Mouse (Mus musculus): Measurements from ENCODE around the gene Zbtb34. TPM values are rescaled to one million over a fixed set of nuclear protein-coding genes. Genes with fewer than 3 reads are reported as not detected.

Gene Zbtb34
- polyA plus RNA-seq (2015; fragmentation: Nextera tagmentation; extraction: Ambion mirVana) = 7.6 TPM in 2 replicates

DNA sequence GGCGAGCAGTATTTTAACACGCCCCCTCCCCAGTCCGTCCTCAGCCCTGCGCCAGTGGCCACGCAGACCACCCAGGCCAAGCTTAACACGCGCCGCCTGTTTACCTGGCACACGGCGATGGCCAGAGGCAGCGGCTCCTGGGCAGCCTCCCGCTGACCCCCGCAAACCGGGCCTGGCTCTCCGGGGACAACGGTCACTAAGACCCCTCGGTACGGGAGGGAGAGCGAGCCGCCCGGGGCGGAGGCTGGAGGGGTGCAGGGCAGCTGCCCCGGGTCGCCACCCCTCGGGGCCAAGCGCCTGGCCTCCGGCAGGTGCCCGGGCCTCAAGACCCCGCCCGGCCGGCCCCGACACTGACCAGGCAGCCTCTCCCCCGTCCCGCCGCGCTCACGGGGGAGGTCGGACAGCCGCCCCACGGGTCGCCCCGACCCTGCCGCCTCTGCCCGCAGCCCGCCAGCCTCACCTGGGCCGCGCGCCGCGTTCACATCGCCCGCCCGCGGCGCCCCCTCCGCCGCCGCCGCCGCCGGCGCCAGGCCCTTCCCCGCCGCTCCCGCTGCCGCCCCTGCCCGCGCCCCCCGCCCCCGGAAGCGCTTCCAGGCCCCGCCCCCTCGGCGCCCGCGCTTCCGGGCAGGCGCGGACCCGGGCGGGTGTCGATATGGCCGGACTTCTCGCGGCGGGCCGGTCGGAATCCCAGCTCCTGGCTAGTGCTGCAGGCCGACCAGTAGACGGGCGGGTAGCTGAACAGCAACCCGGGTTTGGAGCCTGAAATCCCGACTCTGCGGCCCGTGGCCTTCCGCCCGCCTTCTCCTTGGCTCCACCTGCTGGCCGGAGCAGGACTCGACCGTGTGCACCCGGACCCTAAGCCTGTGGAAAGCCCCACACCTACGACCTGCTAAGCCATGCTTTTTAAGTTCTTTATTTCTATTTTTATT lies at the start of gene Zbtb34:
TSS of gene Zbtb34 (minus strand) at position 554 of the 929 bp plus-strand sequence.
- peak; percentile 74 for ATAC-seq
- Histone ChIP-seq H3K27ac (ENCODE audit: low read length) (peak within 1 kb of the TSS; percentile 68), H3K4me2 (ENCODE audit: low read length) (peak within 1 kb of the TSS; percentile 65), H3K9me3 (replicated peaks; ENCODE audit: control insufficient read depth, low read length, poor library complexity, severe bottlenecking) (no peaks in the 10 kb centered on the region), H3K9ac (ENCODE audit: low read depth, low read length) (peak within 1 kb of the TSS; percentile 98), H3K36me3 (ENCODE audit: control insufficient read depth, insufficient read depth, low read length) (no peaks in the 10 kb centered on the region), H3K4me1 (ENCODE audit: control insufficient read depth, insufficient read depth, low read length) (peaks cover 31% of the 10 kb centered on the region), H3K27me3 (ENCODE audit: control insufficient read depth, insufficient read depth, low read depth, low read length) (no peaks in the 10 kb centered on the region), H3K4me3 (ENCODE audit: low read depth, low read length) (peak within 1 kb of the TSS; percentile 98)
- WGBS = 1% methylated on average over 50 of the region's 102 CpGs

DNA sequence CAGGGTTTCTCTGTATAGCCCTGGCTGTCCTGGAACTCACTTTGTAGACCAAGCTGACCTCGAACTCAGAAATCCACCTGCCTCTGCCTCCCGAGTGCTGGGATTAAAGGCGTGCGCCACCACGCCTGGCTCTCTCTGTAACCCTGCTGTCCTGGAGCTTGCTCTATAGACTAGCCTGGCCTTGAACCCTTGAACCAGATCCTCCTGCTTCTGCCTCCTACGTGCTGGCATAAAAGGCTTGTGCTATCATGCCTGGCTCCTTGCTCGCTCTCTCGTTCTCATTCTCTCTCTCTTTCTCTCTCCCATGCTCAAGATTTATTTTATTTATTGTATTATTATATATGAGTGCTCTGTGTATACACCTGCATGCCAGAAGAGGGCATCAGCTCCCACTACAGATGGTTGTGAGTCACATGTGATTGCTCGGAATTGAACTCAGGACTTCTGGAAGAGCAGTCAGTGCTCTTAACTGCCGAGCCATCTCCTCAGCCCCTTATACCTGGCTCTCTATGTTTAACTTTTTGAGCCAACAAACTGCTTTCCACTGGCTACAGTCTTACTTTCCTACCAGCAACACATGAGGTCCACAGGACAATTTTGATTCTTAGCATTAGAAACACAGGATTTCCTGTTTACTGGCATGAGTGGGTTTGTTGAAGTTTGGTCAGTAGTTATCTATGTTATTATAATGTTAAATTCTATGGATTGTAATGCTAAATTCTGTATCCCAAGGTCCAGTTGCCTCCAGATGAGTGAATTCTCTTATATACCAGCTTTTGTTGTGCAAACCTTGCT lies 47.0 kb upstream of the Zbtb34 start:
- Histone ChIP-seq H3K9ac (ENCODE audit: low read depth, low read length) (no peak overlapping the region), H3K4me3 (ENCODE audit: low read depth, low read length) (no peak overlapping the region), H3K4me1 (ENCODE audit: control insufficient read depth, insufficient read depth, low read length) (peaks cover 5% of the 10 kb centered on the region; the same call in 1 of the 2 replicates), H3K27me3 (ENCODE audit: control insufficient read depth, insufficient read depth, low read depth, low read length) (no peaks in the 10 kb centered on the region), H3K27ac (ENCODE audit: low read length) (no peak overlapping the region), H3K9me3 (replicated peaks; ENCODE audit: control insufficient read depth, low read length, poor library complexity, severe bottlenecking) (no peaks in the 10 kb centered on the region), H3K4me2 (ENCODE audit: low read length) (no peak overlapping the region), H3K36me3 (ENCODE audit: control insufficient read depth, insufficient read depth, low read length) (no peaks in the 10 kb centered on the region)
- WGBS = 92% methylated on average over 10 of the region's 10 CpGs
- ATAC-seq = no peak

DNA sequence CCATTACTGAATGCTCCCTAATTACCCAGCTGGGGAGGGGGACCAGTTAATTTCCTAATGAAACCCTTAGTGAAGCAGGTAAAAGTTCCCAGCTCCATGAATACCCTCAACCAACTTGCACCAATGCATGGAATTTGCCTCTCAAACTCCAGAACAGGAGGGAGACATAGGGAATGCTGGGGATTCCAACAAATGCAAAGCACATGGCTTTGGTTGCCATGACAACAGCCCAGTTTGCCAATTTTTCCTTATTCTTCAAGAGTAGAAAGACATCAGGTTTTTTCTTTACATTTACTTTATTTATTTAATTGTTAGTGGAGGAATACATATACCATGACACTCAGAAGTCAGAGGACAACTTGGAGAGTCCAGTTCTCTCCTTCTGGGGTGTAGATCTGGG lies 44.8 kb upstream of the Zbtb34 start:
- H3K4me2 ChIP-seq (ENCODE audit: low read length) = no peak overlapping the region
- peaks cover 5% of the 10 kb centered on the region; the same call in 1 of the 2 replicates for H3K4me1 ChIP-seq (ENCODE audit: control insufficient read depth, insufficient read depth, low read length)
- no peaks in the 10 kb centered on the region for H3K9me3 ChIP-seq (replicated peaks; ENCODE audit: control insufficient read depth, low read length, poor library complexity, severe bottlenecking)
- no peak overlapping the region for H3K4me3 ChIP-seq (ENCODE audit: low read depth, low read length)
- no peaks in the 10 kb centered on the region for H3K27me3 ChIP-seq (ENCODE audit: control insufficient read depth, insufficient read depth, low read depth, low read length)
- no peak overlapping the region for H3K9ac ChIP-seq (ENCODE audit: low read depth, low read length)
- ATAC-seq = no peak
- H3K36me3 ChIP-seq (ENCODE audit: control insufficient read depth, insufficient read depth, low read length) = no peaks in the 10 kb centered on the region
- H3K27ac ChIP-seq (ENCODE audit: low read length) = no peak overlapping the region

DNA sequence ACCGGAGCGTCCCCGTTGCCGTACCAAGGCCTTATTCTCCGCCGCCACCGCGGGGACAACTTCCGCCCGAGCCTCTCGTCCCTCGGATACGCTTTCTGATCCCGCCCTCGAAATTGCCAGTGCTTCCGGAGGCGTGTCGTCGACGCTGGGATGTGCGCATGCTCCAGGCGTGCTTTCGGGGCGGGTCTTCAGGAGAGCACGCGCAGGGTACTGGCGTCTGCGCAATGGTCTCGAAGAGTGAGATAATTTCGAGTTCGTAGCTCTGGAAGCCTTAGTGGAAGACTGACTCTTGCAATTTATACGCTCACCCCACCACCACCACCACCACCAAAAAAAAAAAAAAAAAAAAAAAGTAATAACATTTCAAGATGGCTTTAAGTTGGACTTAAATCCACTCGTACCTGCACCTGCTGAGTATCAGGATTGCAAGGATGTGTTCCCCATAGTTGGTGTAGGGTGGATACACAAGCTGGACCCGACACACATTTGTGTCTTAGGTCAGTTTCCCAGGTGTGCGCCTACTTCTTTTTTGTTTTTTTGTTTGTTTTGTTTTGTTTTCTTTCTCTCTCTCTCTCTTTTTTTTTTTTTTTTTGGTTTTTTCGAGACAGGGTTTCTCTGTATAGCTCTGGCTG lies 37.5 kb upstream of the Zbtb34 start, which contains the start of gene Zbtb43:
TSS of gene Zbtb43 (minus strand) at position 94 of the 632 bp plus-strand sequence.
- Histone ChIP-seq H3K27ac (ENCODE audit: low read length) (peak within 1 kb of the TSS; percentile 58), H3K9ac (ENCODE audit: low read depth, low read length) (peak within 1 kb of the TSS; percentile 89), H3K27me3 (ENCODE audit: control insufficient read depth, insufficient read depth, low read depth, low read length) (no peaks in the 10 kb centered on the region), H3K4me2 (ENCODE audit: low read length) (peak within 1 kb of the TSS; percentile 72), H3K36me3 (ENCODE audit: control insufficient read depth, insufficient read depth, low read length) (no peaks in the 10 kb centered on the region), H3K9me3 (replicated peaks; ENCODE audit: control insufficient read depth, low read length, poor library complexity, severe bottlenecking) (no peaks in the 10 kb centered on the region), H3K4me1 (ENCODE audit: control insufficient read depth, insufficient read depth, low read length) (peaks cover 26% of the 10 kb centered on the region), H3K4me3 (ENCODE audit: low read depth, low read length) (peak within 1 kb of the TSS; percentile 89)
- ATAC-seq = peak; percentile 95
- 3% methylated on average over 35 of the region's 36 CpGs for WGBS

DNA sequence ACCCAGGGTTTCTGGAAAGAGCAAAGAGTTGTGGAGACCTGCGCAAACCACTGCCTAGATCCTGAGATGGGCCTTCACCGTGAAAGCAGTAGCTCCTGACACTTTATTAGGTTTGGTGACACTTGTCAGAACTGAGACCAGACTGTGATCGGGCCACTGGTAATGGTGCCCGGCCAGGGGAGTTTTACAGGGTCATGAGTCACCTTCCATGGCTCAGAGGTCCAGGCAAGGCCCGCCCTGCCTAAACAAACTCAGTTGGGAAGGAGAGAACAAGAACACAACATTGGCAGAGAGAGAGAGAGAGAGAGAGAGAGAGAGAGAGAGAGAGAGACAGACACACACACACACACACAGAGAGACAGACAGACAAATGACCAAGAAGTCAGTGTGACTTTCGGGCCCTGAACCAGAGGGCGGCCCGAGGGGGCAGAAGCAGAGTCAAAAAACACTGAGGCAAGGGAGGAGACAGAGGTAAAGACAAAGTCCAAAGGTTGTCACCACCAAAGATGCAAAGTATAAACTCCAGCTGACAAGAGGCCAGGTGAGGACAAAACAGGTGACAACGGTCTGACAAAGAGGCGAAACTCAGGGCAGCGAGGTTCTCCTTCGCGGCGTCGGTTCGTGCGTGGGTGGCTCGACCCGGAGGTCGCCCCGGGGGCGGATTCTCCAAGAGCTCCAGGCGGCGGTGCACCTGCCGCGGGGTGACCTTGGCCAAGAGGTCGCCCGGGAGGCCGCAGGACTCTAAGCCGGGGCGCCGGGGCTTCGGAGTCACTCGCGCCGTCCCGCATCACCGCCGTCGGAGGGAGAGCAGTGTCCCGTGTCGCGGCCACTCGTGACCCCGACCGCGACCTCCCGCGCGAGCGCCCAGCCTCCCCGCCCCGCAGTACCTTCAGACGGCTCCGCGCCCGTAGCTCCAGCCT lies 36.7 kb upstream of the Zbtb34 start:
- Histone ChIP-seq H3K36me3 (ENCODE audit: control insufficient read depth, insufficient read depth, low read length) (no peaks in the 10 kb centered on the region), H3K4me2 (ENCODE audit: low read length) (peak overlapping the region; percentile 72), H3K4me1 (ENCODE audit: control insufficient read depth, insufficient read depth, low read length) (peaks cover 26% of the 10 kb centered on the region), H3K27ac (ENCODE audit: low read length) (peak overlapping the region; percentile 58), H3K9ac (ENCODE audit: low read depth, low read length) (peak overlapping the region; percentile 89), H3K4me3 (ENCODE audit: low read depth, low read length) (peak overlapping the region; percentile 89), H3K9me3 (replicated peaks; ENCODE audit: control insufficient read depth, low read length, poor library complexity, severe bottlenecking) (no peaks in the 10 kb centered on the region), H3K27me3 (ENCODE audit: control insufficient read depth, insufficient read depth, low read depth, low read length) (no peaks in the 10 kb centered on the region)
- WGBS = 7% methylated on average over 57 of the region's 57 CpGs
- no peak for ATAC-seq

DNA sequence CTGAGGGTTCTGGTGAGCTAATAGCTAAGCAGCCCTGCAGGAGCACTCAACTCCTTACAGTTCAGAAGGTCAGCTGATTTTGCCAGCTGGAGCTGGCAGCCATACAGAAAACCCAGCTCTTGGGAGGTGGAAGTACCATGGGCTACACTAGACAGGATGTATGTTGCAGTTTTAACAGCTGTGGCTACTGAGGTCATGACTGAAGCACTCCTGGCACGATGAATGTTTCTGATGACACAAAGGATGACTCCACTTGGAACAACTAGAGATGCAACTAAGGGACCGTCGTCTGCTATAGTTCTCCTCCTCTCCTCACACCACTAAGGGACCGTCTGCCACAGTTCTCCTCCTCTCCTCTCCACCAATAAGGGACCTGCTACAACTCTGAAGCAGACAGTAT lies 34.8 kb upstream of the Zbtb34 start:
- 74% methylated on average over 4 of the region's 4 CpGs for WGBS
- Histone ChIP-seq H3K27me3 (ENCODE audit: control insufficient read depth, insufficient read depth, low read depth, low read length) (no peaks in the 10 kb centered on the region), H3K4me3 (ENCODE audit: low read depth, low read length) (no peak overlapping the region), H3K36me3 (ENCODE audit: control insufficient read depth, insufficient read depth, low read length) (0 out of 2 replicates have a peak, but pooled peaks cover 6% of the 10 kb centered on the region), H3K4me1 (ENCODE audit: control insufficient read depth, insufficient read depth, low read length) (peaks cover 26% of the 10 kb centered on the region), H3K9me3 (replicated peaks; ENCODE audit: control insufficient read depth, low read length, poor library complexity, severe bottlenecking) (no peaks in the 10 kb centered on the region), H3K27ac (ENCODE audit: low read length) (no peak overlapping the region), H3K4me2 (ENCODE audit: low read length) (no peak overlapping the region), H3K9ac (ENCODE audit: low read depth, low read length) (no peak overlapping the region)
- ATAC-seq = no peak

DNA sequence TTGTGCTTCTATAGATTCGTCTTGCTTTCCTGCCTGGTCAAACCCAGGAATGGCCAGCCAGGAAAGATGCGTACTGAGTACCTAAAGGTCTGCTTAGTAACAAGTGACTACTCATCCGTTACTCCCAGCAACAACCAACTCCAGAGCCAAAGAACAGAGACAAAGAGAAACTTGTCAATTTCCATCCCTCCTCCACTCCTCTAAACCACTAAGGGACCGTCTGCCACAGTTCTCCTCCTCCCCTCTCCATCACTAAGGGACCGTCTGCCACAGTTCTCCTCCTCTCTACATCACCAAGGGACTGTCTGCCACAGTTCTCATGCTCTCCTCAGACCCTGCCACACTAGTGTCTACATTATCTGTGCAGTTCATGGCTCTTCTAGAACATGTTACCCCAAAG lies 34.1 kb upstream of the Zbtb34 start:
- H3K9me3 ChIP-seq (replicated peaks; ENCODE audit: control insufficient read depth, low read length, poor library complexity, severe bottlenecking) = no peaks in the 10 kb centered on the region
- H3K36me3 ChIP-seq (ENCODE audit: control insufficient read depth, insufficient read depth, low read length) = 0 out of 2 replicates have a peak, but pooled peaks cover 6% of the 10 kb centered on the region
- H3K9ac ChIP-seq (ENCODE audit: low read depth, low read length) = no peak overlapping the region
- H3K4me2 ChIP-seq (ENCODE audit: low read length) = no peak overlapping the region
- WGBS = 43% methylated on average over 5 of the region's 5 CpGs
- peaks cover 26% of the 10 kb centered on the region for H3K4me1 ChIP-seq (ENCODE audit: control insufficient read depth, insufficient read depth, low read length)
- H3K27me3 ChIP-seq (ENCODE audit: control insufficient read depth, insufficient read depth, low read depth, low read length) = no peaks in the 10 kb centered on the region
- ATAC-seq = no peak
- H3K27ac ChIP-seq (ENCODE audit: low read length) = no peak overlapping the region
- H3K4me3 ChIP-seq (ENCODE audit: low read depth, low read length) = no peak overlapping the region

DNA sequence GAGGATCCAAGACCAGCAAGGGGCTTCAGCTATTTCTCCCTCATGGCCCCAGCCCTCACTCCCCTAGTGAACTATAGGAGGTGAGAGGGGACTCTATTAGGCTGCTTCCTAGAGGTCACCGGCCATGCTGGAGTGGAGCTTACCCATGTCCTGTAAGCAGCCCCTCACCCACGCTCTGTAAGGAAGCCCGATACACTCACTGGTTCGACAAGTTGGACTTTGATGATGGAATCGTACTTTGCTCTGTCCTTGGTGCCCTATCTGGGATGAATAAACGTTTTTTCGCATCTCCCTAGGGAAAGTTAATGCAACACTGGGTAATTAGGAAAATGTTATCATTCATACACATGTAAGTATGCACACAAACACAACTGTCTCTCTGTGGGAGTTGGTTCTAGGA lies 30.9 kb upstream of the Zbtb34 start:
- 88% methylated on average over 7 of the region's 7 CpGs for WGBS
- Histone ChIP-seq H3K9me3 (replicated peaks; ENCODE audit: control insufficient read depth, low read length, poor library complexity, severe bottlenecking) (no peaks in the 10 kb centered on the region), H3K4me1 (ENCODE audit: control insufficient read depth, insufficient read depth, low read length) (peaks cover 19% of the 10 kb centered on the region), H3K27ac (ENCODE audit: low read length) (no peak overlapping the region), H3K36me3 (ENCODE audit: control insufficient read depth, insufficient read depth, low read length) (0 out of 2 replicates have a peak, but pooled peaks cover 8% of the 10 kb centered on the region), H3K4me3 (ENCODE audit: low read depth, low read length) (no peak overlapping the region), H3K4me2 (ENCODE audit: low read length) (no peak overlapping the region), H3K9ac (ENCODE audit: low read depth, low read length) (no peak overlapping the region), H3K27me3 (ENCODE audit: control insufficient read depth, insufficient read depth, low read depth, low read length) (no peaks in the 10 kb centered on the region)
- no peak for ATAC-seq

Measured in midbrain, embryonic 16.5 days (tissue).